Mouse (Mus musculus): Measurements from ENCODE around the gene Rbfox1. TPM values are rescaled to one million over a fixed set of nuclear protein-coding genes. Genes with fewer than 3 reads are reported as not detected.

Gene Rbfox1
- total and polyA plus RNA-seq, 3 experiments = 31.6 to 58.1 (median 52.9) TPM

- no peaks in the 10 kb centered on the region for H3K79me2 ChIP-seq (replicated peaks; ENCODE audit: control insufficient read depth, insufficient read depth, low read length)
- no peak overlapping the region for H3K4me3 ChIP-seq
- WGBS = 88% methylated on average over 5 of the region's 5 CpGs
- intact Hi-C loops (cut with DNase I) = no loop called here
- H3K27me3 ChIP-seq (ENCODE audit: control insufficient read depth, insufficient read depth, low read length) = no peaks in the 10 kb centered on the region
- no peak overlapping the region for H3K27ac ChIP-seq
- DNase-seq = no peak
- no peaks in the 10 kb centered on the region; the same call in 1 of the 2 replicates for H3K4me1 ChIP-seq (ENCODE audit: control insufficient read depth, insufficient read depth, low read length)
- no peaks in the 10 kb centered on the region for H3K36me3 ChIP-seq (ENCODE audit: control insufficient read depth, insufficient read depth, low read length)
- no peak overlapping the region for H3K9ac ChIP-seq (ENCODE audit: low read depth, low read length)
- TF ChIP-seq CTCF (IDR thresholded peaks at IDR 0.05) (no peak), POLR2A (IDR thresholded peaks at IDR 0.05; ENCODE audit: insufficient read depth, low read depth, low read length) (no peak), EP300 (IDR thresholded peaks at IDR 0.05; ENCODE audit: insufficient read depth, low read depth, low read length) (no peak)
These were observed 1312.8 kb downstream of the Rbfox1 start for GRCm38 (mm10) chr16:7197953-7198352.

GRCm38 (mm10) chr16:7200239-7200638, 1315.1 kb downstream of the Rbfox1 start:
- Histone ChIP-seq H3K4me1 (ENCODE audit: control insufficient read depth, insufficient read depth, low read length) (no peaks in the 10 kb centered on the region; the same call in 1 of the 2 replicates), H3K9ac (ENCODE audit: low read depth, low read length) (no peak overlapping the region), H3K27ac (no peak overlapping the region), H3K4me3 (no peak overlapping the region), H3K36me3 (ENCODE audit: control insufficient read depth, insufficient read depth, low read length) (no peaks in the 10 kb centered on the region), H3K27me3 (ENCODE audit: control insufficient read depth, insufficient read depth, low read length) (no peaks in the 10 kb centered on the region), H3K79me2 (replicated peaks; ENCODE audit: control insufficient read depth, insufficient read depth, low read length) (no peaks in the 10 kb centered on the region)
- WGBS = 73% methylated on average over 3 of the region's 3 CpGs
- TF ChIP-seq CTCF (IDR thresholded peaks at IDR 0.05) (no peak), EP300 (IDR thresholded peaks at IDR 0.05; ENCODE audit: insufficient read depth, low read depth, low read length) (no peak), POLR2A (IDR thresholded peaks at IDR 0.05; ENCODE audit: insufficient read depth, low read depth, low read length) (no peak)
- intact Hi-C loops (cut with DNase I) = no loop called here
- DNase-seq = no peak

- Histone ChIP-seq H3K4me3 (no peak overlapping the region), H3K79me2 (replicated peaks; ENCODE audit: control insufficient read depth, insufficient read depth, low read length) (no peaks in the 10 kb centered on the region), H3K9ac (ENCODE audit: low read depth, low read length) (no peak overlapping the region), H3K27ac (no peak overlapping the region), H3K36me3 (ENCODE audit: control insufficient read depth, insufficient read depth, low read length) (no peaks in the 10 kb centered on the region), H3K27me3 (ENCODE audit: control insufficient read depth, insufficient read depth, low read length) (no peaks in the 10 kb centered on the region), H3K4me1 (ENCODE audit: control insufficient read depth, insufficient read depth, low read length) (peaks cover 2% of the 10 kb centered on the region)
- WGBS = 69% methylated on average over 4 of the region's 4 CpGs
- DNase-seq = no peak
- TF ChIP-seq EP300 (IDR thresholded peaks at IDR 0.05; ENCODE audit: insufficient read depth, low read depth, low read length) (no peak), POLR2A (IDR thresholded peaks at IDR 0.05; ENCODE audit: insufficient read depth, low read depth, low read length) (no peak), CTCF (IDR thresholded peaks at IDR 0.05) (no peak)
- intact Hi-C loops (cut with DNase I) = no loop called here
These were observed 1316.7 kb downstream of the Rbfox1 start for GRCm38 (mm10) chr16:7201816-7202215.

GRCm38 (mm10) chr16:7206116-7206900, 1321.2 kb downstream of the Rbfox1 start:
- DNase-seq = no peak
- WGBS = 68% methylated on average over 2 of the region's 2 CpGs
- H3K4me1 ChIP-seq (ENCODE audit: control insufficient read depth, insufficient read depth, low read length) = peaks cover 2% of the 10 kb centered on the region; the same call in 1 of the 2 replicates
- H3K27me3 ChIP-seq (ENCODE audit: control insufficient read depth, insufficient read depth, low read length) = no peaks in the 10 kb centered on the region
- no peak overlapping the region for H3K27ac ChIP-seq
- intact Hi-C loops (cut with DNase I) = no loop called here
- H3K9ac ChIP-seq (ENCODE audit: low read depth, low read length) = no peak overlapping the region
- TF ChIP-seq CTCF (IDR thresholded peaks at IDR 0.05) (no peak), POLR2A (IDR thresholded peaks at IDR 0.05; ENCODE audit: insufficient read depth, low read depth, low read length) (no peak), EP300 (IDR thresholded peaks at IDR 0.05; ENCODE audit: insufficient read depth, low read depth, low read length) (no peak)
- H3K36me3 ChIP-seq (ENCODE audit: control insufficient read depth, insufficient read depth, low read length) = no peaks in the 10 kb centered on the region
- no peak overlapping the region for H3K4me3 ChIP-seq
- H3K79me2 ChIP-seq (replicated peaks; ENCODE audit: control insufficient read depth, insufficient read depth, low read length) = no peaks in the 10 kb centered on the region

GRCm38 (mm10) chr16:7207599-7207998, 1322.4 kb downstream of the Rbfox1 start:
- Histone ChIP-seq H3K9ac (ENCODE audit: low read depth, low read length) (no peak overlapping the region), H3K36me3 (ENCODE audit: control insufficient read depth, insufficient read depth, low read length) (no peaks in the 10 kb centered on the region), H3K79me2 (replicated peaks; ENCODE audit: control insufficient read depth, insufficient read depth, low read length) (no peaks in the 10 kb centered on the region), H3K27me3 (ENCODE audit: control insufficient read depth, insufficient read depth, low read length) (no peaks in the 10 kb centered on the region), H3K4me1 (ENCODE audit: control insufficient read depth, insufficient read depth, low read length) (peaks cover 2% of the 10 kb centered on the region; the same call in 1 of the 2 replicates), H3K27ac (no peak overlapping the region), H3K4me3 (no peak overlapping the region)
- intact Hi-C loops (cut with DNase I) = no loop called here
- TF ChIP-seq CTCF (IDR thresholded peaks at IDR 0.05) (no peak), EP300 (IDR thresholded peaks at IDR 0.05; ENCODE audit: insufficient read depth, low read depth, low read length) (no peak), POLR2A (IDR thresholded peaks at IDR 0.05; ENCODE audit: insufficient read depth, low read depth, low read length) (no peak)
- 77% methylated on average over 2 of the region's 2 CpGs for WGBS
- no peak for DNase-seq

GRCm38 (mm10) chr16:7212756-7213155, 1327.6 kb downstream of the Rbfox1 start:
- Histone ChIP-seq H3K4me1 (ENCODE audit: control insufficient read depth, insufficient read depth, low read length) (no peaks in the 10 kb centered on the region), H3K27me3 (ENCODE audit: control insufficient read depth, insufficient read depth, low read length) (no peaks in the 10 kb centered on the region), H3K27ac (no peak overlapping the region), H3K4me3 (no peak overlapping the region), H3K79me2 (replicated peaks; ENCODE audit: control insufficient read depth, insufficient read depth, low read length) (no peaks in the 10 kb centered on the region), H3K9ac (ENCODE audit: low read depth, low read length) (no peak overlapping the region), H3K36me3 (ENCODE audit: control insufficient read depth, insufficient read depth, low read length) (no peaks in the 10 kb centered on the region)
- DNase-seq = no peak
- intact Hi-C loops (cut with DNase I) = no loop called here
- 63% methylated on average over 4 of the region's 4 CpGs for WGBS
- no peak for TF ChIP-seq POLR2A (IDR thresholded peaks at IDR 0.05; ENCODE audit: insufficient read depth, low read depth, low read length)
- no peak for TF ChIP-seq CTCF (IDR thresholded peaks at IDR 0.05)
- TF ChIP-seq EP300 (IDR thresholded peaks at IDR 0.05; ENCODE audit: insufficient read depth, low read depth, low read length) = no peak
